Mouse (Mus musculus) spleen, adult 2 months (tissue): ENCODE measurements around the gene Lrfn3. TPM values are rescaled to one million over a fixed set of nuclear protein-coding genes. Genes with fewer than 3 reads are reported as not detected.
A peak's percentile ranks its signal among the peaks of the same experiment; 100 is the strongest.

Source experiments
- DNase-seq, 2 experiments: peaks; one replicate each; pipeline versions ENCODE4 v3.0.0 to v3.0.0-alpha.2; 2012 to 2021; ENCODE audit warnings: low spot score in 2 of 2, low read depth in 1 of 2
- H3K27ac ChIP-seq: fragments of 200-500 bp; 2 replicates; pipeline ENCODE4 v1.5.1; 2012; ENCODE audit warnings: low read length, inconsistent platforms; ENCODE audit not compliant: insufficient read depth
- H3K27me3 ChIP-seq: fragments of 200-500 bp; 2 replicates; pipeline ENCODE4 v1.6.1; 2012; ENCODE audit warnings: mild to moderate bottlenecking, moderate library complexity, low read length, inconsistent platforms; ENCODE audit not compliant: control insufficient read depth, insufficient read depth
- H3K36me3 ChIP-seq: fragments of 200-500 bp; 2 replicates; pipeline ENCODE4 v1.6.1; 2012; ENCODE audit warnings: mild to moderate bottlenecking, low read length, inconsistent platforms; ENCODE audit not compliant: control insufficient read depth, insufficient read depth
- H3K4me1 ChIP-seq: fragments of 200-500 bp; 2 replicates; pipeline ENCODE4 v1.6.1; 2011; ENCODE audit warnings: inconsistent platforms; ENCODE audit not compliant: control insufficient read depth, insufficient read depth, insufficient read length
- H3K4me3 ChIP-seq: fragments of 200-500 bp; 2 replicates; pipeline ENCODE4 v1.5.1; 2011; ENCODE audit warnings: mild to moderate bottlenecking, inconsistent platforms; ENCODE audit not compliant: insufficient read depth, insufficient read length; ENCODE audit errors: extremely low read depth
- CTCF ChIP-seq: fragments of 200-500 bp; IDR thresholded peaks from 2 replicates; pipeline ENCODE4 v1.5.1; 2011; ENCODE audit warnings: mild to moderate bottlenecking, inconsistent platforms; ENCODE audit not compliant: insufficient read depth, insufficient read length, insufficient replicate concordance; ENCODE audit errors: extremely low read depth
- POLR2A ChIP-seq: fragments of 200-500 bp; IDR thresholded peaks from 2 replicates; pipeline ENCODE4 v1.6.1; 2011; ENCODE audit warnings: low read depth, low read length, inconsistent platforms
- WGBS: fragments of 180-500 bp; shearing (Covaris S2); methylation state at CpG from one replicate; pipeline ENCODE4 v1.1.7; 2018; 5-methylcytosine and 5-hydroxymethylcytosine counted together
- polyA plus RNA-seq: library from polyadenylated mRNA; depleted of rRNA; stranded (reverse); fragments of >200 nt; gene quantifications from 2 replicates; pipeline ENCODE4 v1.2.3, GENCODE M21; 2012

The Lrfn3 gene
- polyA plus RNA-seq, 1 experiment = 2.7 TPM

GRCm38 (mm10) chr7:30324300-30324944 is 38.1 kb downstream of the Lrfn3 start:
- no peaks in the 10 kb centered on the region for H3K36me3 ChIP-seq
- no peak overlapping the region for H3K4me3 ChIP-seq
- 83% methylated on average over 5 of the region's 5 CpGs for WGBS
- H3K27ac ChIP-seq = no peak overlapping the region; the same call in 1 of the 2 replicates
- H3K4me1 ChIP-seq = peaks cover 5% of the 10 kb centered on the region; the same call in 1 of the 2 replicates
- TF ChIP-seq POLR2A = no peak
- no peak for TF ChIP-seq CTCF
- DNase-seq = no peak
- H3K27me3 ChIP-seq = no peaks in the 10 kb centered on the region

DNA sequence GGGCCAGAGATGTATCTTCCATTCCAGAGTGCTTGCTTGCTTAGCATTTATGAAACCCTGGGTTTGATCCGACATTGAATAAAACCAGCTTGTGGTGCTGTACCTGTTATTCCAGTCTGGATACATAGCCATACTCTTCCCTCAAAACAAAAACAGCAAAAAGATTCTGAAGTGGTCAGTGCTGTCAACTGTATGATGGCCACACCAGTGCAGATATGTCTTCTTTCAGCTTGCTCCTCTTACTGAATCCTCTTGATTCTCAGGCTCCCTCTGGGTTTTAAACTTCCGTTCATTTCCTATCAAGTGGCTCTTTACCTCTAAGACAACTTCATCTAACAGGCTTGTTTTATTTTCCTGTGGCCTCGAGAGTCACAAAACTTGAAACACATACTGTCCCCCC is 38.8 kb downstream of the Lrfn3 start, which contains the start of gene Sdhaf1:
TSS of gene Sdhaf1 (minus strand) at position 101 of the 400 bp plus-strand sequence.
- Histone ChIP-seq H3K27me3 (no peaks in the 10 kb centered on the region), H3K4me1 (peaks cover 5% of the 10 kb centered on the region; the same call in 1 of the 2 replicates), H3K4me3 (no peak within 1 kb of the TSS), H3K27ac (peak within 1 kb of the TSS; percentile 93), H3K36me3 (no peaks in the 10 kb centered on the region)
- TF ChIP-seq POLR2A (no peak), CTCF (no peak)
- no peak for DNase-seq
- 82% methylated on average over 3 of the region's 3 CpGs for WGBS

DNA sequence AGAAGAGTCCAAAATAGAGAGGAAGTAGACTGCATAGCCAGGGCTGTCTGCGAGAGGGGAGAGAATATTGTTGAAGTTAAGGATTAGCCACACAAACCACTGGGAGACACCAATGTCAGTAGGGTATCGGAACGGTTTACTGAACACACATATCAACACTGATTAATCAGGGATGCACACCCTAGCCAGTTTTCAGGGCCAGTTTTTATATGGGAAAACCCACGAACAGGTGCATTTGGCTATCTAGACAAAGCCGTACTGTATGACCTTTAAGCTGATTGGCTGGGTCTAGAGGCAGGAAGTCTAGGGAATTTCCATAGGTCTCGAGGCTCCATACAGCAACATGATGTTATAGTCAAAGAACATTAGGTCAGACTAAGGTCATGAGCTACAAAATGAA is 39.7 kb downstream of the Lrfn3 start:
- no peaks in the 10 kb centered on the region for H3K36me3 ChIP-seq
- DNase-seq = peak in 1 of 2 experiments; percentile 49
- peaks cover 5% of the 10 kb centered on the region; the same call in 1 of the 2 replicates for H3K4me1 ChIP-seq
- peak overlapping the region; percentile 93 for H3K27ac ChIP-seq
- H3K27me3 ChIP-seq = no peaks in the 10 kb centered on the region
- 3% methylated on average over 6 of the region's 6 CpGs for whole genome bisulfite sequencing
- TF ChIP-seq CTCF (no peak), POLR2A (no peak)
- H3K4me3 ChIP-seq = peak overlapping the region; percentile 76

GRCm38 (mm10) chr7:30322285-30322667 is 40.3 kb downstream of the Lrfn3 start:
- H3K36me3 ChIP-seq = no peaks in the 10 kb centered on the region
- peak overlapping the region; percentile 76 for H3K4me3 ChIP-seq
- peak; percentile 92 to 97 for DNase-seq
- H3K4me1 ChIP-seq = peaks cover 5% of the 10 kb centered on the region; the same call in 1 of the 2 replicates
- peak overlapping the region; percentile 93 for H3K27ac ChIP-seq
- TF ChIP-seq CTCF (no peak), POLR2A (peak; percentile 65; the same call in 1 of the 2 replicates)
- H3K27me3 ChIP-seq = no peaks in the 10 kb centered on the region
- WGBS = 1% methylated on average over 20 of the region's 20 CpGs

GRCm38 (mm10) chr7:30321539-30322284 is 40.9 kb downstream of the Lrfn3 start, which contains the start of gene E130208F15Rik:
TSS of gene E130208F15Rik (plus strand) at chr7:30321740.
- TF ChIP-seq CTCF = no peak
- TF ChIP-seq POLR2A = peak; percentile 41; the same call in 1 of the 2 replicates
- DNase-seq = peak; percentile 63 to 71
- peaks cover 5% of the 10 kb centered on the region; the same call in 1 of the 2 replicates for H3K4me1 ChIP-seq
- no peaks in the 10 kb centered on the region for H3K27me3 ChIP-seq
- H3K27ac ChIP-seq = peak within 1 kb of the TSS; percentile 93
- WGBS = under 1% methylated on average over 63 of the region's 63 CpGs
- peak within 1 kb of the TSS; percentile 76 for H3K4me3 ChIP-seq
- no peaks in the 10 kb centered on the region for H3K36me3 ChIP-seq

DNA sequence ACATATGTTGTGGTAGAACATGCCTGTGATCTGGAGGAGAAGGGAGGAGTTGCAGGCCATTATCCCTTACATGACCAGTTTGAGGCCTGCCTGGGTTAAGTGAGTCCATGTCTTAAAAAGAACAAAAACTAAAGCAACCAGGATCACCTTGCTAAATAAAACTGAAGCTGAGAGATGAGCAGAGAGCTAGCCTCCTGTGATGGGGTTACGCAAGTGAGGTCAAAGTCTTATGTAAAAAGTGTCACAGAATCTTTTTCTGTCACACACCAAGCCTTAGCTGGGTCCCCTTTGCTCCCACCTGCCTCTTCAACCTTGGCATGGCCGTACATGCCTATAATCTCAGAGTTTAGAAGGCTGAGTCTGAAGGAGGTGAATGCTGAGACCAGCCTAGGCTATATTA is 41.6 kb downstream of the Lrfn3 start:
- DNase-seq = no peak
- Histone ChIP-seq H3K27me3 (no peaks in the 10 kb centered on the region), H3K36me3 (no peaks in the 10 kb centered on the region), H3K4me1 (peaks cover 5% of the 10 kb centered on the region; the same call in 1 of the 2 replicates), H3K4me3 (no peak overlapping the region), H3K27ac (no peak overlapping the region)
- no peak for TF ChIP-seq CTCF
- no peak for TF ChIP-seq POLR2A
- WGBS = 90% methylated on average over 2 of the region's 2 CpGs
